Mouse (Mus musculus) activated CD4-positive, CD25-positive, alpha-beta regulatory T cell, adult 4 months (primary cell): ENCODE results near the gene Kpna7. TPM values are rescaled to one million over a fixed set of nuclear protein-coding genes. Genes with fewer than 3 reads are reported as not detected.
"Not testable (repeated sequence)": the region's sequence is repeated elsewhere in the genome, so short reads cannot be mapped to it uniquely, and the experiment has no call there.

Experiments used
- ATAC-seq: one replicate; pipeline ENCODE4 v1.8.0; 2017
- polyA plus RNA-seq, 2 experiments: library from polyadenylated mRNA; unstranded; fragments of 100-300 nt; shearing (Covaris generic); gene quantifications; one replicate each; pipeline ENCODE4 v1.2.1; 2017

Kpna7 gene
- polyA plus RNA-seq, 2 experiments from 2014 or later: not detected

DNA sequence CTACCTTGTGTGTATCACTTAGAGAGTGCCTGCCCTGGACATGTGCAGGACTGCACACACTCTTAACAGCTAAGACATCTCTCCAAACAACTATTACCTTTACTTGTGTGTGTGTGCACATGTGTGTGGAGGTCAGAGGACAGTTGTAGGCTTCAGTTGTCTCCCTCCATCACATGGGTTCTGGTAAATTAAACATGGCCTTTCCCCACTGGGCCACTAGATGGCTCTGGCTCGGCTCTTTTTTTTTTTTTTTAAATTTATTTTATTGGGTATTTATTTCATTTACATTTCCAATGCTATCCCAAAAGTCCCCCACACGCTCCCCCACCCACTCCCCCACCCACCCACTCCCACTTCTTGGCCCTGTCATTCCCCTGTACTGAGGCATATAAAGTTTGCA lies 67.1 kb downstream of the Kpna7 start:
- not testable (repeated sequence) for ATAC-seq

DNA sequence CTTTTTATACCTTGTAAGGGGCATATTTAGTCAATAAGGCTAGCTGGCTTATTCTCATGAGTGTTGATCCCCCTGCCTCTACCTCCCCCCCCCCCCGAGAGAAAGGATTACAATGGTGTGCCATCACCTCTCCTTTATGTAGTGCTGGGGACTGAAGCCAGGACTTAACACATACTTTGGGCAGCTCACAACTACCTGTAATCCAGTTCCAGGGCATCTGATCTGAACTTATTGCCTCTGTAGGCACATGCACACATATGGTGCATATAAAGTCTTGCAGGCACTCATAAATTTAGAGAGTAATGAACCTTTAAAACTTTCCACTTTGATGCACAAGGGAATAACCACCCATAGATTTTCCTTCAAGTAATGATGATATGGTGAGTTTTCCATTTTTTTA lies 69.6 kb downstream of the Kpna7 start:
- ATAC-seq: no peak

DNA sequence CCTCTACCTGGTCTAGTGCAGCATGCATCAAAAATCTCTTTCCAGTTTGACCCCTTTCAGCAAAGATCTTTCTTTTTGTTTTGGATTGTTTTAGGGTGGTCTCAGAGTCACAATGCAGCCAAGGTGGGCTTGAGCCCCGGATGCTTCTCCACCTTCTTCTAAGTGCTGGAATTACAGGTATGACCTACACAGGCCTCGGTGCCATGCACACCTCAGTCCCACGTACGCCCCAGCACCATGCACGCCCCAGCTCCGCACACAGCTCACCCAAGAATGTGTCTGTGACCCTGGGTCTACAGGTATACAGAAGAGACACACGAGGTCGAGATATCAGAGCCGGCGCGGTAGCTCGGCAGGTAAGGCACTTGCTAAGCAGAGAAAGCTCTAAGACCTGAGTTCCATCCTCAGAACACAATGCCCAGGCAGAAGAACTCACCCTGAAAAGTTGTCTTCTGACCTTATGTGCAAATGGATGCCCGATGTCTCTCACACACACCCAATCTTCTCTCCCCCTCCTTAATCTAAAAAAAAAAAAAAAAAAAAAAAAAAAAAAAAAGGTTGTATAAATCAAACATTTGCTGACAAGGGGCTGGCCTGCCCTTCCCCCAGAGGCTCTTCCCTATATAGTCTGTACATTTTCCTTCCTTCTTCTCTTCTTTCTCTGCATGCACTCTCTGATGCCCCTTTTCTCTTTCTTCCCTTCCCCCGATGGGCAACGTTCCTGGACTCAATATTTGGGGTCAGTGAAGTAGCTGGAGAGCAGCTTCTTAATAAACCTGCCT lies 74.8 kb downstream of the Kpna7 start:
- ATAC-seq: no peak

DNA sequence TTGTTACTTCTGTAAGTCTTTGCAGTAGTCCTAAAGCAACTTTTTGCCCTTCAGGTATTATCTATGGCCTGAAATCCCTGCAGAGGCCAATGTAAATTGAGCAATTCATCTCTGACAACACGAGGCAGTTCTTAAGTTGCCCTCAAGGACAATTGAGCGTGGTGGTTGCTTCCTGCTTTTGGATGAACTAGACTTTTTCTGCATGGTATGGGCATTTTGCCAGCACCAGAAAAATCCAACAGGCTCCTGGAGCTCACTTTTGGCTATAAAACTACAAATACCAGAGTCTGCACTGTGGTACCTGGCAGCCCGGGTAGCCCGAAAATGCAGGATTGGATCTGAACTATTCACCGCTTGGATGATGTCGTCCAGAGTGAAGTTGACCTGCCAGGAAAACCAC lies 78.2 kb downstream of the Kpna7 start:
- ATAC-seq: no peak

DNA sequence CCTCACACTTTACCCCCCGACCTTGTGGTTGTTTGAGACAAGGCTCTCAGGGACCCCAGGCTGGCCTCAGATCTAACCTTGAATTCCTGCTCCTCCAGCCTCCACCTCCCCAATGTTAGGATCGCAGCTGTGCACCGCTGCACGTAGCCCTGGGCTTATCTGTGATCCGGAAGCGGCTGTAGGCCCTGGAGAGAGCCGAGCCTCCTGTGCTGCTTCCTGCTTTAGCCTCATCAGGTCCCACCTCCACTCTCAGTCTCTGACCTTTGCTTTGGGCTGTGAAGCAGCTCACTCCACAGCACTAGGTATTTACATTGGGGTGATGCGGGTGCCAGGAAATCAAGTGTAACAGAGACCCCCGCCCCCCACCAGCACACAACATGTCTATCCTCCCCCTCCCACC lies 79.3 kb downstream of the Kpna7 start:
- ATAC-seq: no peak

DNA sequence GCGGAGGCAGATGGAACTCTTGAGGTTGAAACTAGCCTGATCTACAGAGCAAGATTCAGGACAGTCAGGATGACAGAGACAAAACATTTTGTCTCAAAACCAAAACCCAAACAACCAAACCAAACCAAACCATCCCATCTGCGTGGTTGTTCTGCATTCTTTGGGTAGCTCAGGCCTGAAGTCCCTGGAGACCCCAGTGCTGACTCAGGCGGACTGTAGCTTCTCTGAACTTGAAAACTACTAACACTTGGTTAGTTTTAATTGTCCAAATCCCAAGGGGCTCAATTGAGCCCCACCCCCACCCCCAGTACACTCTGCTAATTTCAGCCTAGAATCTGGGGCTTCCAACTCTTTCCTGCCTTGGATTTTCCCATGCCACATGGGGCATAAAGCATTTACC lies 80.5 kb downstream of the Kpna7 start:
- no peak for ATAC-seq

DNA sequence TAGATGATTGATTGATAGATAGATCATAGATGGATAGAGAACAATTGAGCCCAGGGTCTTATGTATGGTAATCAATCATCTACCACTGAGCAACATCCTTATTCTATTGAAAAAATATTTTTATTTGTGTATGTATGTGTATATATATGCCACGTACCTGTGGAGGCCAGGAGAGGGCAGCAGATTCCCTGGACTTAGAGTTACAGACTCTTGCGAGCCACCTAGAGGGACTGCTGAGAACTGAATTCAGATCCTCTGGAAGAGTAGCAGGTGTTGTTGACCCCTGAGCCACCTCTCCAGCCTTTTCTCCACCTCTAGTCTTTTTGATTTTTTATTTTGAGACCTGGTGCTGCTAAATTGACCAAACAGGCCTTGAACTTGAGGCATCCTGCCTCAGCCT lies 85.3 kb downstream of the Kpna7 start:
- no peak for ATAC-seq

DNA sequence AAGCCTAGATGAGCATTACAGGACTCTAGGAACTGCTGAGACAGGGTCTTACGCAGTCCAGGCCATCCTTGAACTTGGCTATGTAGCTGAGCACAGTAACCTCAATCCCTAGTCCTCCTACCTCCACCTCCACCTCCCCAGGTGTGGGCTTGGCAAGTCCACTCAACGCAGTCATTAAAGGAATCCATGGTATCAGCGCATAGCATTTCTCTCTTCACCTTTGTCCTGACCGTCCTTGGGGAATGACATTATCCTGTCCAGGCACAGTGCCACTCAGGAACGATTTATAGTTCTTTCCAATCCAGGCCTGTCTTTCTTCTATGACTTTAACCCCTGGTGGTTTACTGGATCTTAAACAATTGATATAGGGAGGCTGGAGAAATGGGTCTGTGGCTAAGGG lies 93.3 kb downstream of the Kpna7 start:
- ATAC-seq: no peak

DNA sequence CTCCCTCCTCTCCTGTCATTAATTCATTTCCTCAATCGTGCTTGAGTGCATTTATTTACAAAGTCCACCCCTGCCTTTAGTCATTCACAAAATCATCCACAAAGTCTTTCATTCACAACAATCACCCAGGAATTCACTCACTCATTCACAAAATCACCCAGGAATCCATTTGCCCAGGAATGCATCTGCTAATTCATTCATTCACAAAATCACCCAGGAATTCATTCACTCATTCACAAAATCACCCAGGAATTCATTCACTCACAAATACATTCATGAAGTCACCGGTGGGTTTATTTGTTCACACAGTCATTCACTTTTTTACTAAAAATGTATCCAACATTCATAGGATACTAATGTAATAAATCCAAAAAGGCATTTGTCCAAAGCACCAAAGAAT lies 93.8 kb downstream of the Kpna7 start:
- no peak for ATAC-seq

DNA sequence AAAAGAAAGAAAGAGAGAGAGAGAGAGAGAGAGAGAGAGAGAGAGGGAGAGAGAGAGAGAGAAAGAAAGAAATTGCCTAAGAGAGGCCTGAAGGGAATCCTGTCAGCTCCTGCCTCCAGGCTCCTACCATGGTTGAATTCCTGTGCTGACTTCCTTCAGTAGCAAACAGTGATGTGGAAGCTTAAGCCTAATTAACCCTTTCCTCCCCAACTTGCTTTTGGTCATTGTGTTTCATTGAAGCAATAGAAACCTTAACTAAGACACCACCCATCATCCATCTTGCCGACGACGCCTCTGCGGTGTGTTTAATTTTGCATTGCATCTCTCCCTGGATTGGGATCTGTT lies 94.8 kb downstream of the Kpna7 start:
- no peak for ATAC-seq

DNA sequence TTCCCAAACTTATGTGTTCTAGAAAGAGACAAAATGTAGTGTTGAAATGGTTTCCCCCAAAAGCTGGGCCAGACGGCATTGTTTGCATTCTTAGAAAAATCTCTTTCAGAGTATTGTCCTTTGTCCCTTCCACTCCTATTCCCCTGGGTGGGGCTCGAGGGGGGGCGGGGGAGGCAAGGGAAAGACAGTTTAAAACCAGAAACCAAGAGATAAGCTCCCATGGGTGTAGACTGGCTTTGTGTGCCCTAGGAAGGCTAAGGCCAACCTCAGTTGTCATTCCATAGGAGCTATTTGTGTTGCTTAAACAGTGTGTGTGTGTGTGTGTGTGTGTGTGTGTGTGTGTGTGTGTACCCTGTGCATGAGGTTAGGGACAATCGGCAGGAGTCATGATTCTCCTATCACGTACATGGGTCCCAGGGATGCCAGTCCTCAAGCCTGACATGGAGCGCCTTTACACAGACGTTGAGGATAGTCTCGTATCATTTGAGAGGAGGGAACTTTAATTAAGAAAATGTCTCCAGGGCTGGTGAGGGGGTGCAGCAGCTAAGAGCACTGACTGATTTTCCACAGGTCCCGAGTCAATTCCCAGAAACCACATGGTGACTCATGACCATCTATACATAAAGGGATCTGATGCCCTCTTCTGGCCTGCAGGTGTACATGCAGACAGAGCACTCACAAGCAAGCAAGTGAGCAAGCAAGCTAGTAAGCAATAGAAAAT lies 95.3 kb downstream of the Kpna7 start:
- no peak for ATAC-seq

DNA sequence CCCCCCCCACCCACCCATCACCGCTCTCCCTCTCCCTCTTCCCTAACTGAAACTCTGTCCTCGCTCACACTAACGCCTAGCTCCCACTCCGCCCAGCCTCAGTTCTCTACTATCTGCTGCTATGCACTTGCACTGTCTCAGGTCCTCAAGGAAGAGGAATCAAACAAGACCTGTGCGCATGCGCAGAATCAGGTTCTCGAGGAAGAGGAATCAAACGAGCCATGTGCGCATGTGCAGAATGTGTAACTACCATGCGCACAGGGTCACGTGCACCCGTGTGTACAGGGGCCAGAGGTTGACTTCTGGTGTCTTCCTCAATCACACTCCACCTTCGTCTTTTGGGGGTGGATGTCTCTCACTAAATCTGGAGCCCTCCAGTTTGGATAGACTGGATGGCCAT lies 96.3 kb downstream of the Kpna7 start:
- ATAC-seq: no peak

DNA sequence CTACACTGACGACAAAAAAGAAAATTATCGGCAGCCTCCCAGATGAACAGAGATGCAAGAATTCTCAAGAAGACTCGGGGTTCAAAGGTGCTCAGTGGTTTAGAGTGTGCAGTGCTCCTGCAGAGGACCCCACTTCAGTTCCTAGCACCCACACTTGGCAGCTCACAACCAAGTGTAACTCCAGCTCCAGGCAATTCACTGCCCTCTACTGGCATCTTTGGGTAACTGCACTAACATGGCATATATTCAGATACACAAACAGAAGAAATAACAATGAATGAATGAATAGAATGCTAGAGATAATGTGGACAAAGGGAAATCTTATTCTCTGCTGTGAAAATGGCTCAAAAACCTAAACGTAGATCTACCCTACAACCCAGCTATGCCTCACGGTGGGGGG lies 99.0 kb downstream of the Kpna7 start:
- ATAC-seq: no peak

DNA sequence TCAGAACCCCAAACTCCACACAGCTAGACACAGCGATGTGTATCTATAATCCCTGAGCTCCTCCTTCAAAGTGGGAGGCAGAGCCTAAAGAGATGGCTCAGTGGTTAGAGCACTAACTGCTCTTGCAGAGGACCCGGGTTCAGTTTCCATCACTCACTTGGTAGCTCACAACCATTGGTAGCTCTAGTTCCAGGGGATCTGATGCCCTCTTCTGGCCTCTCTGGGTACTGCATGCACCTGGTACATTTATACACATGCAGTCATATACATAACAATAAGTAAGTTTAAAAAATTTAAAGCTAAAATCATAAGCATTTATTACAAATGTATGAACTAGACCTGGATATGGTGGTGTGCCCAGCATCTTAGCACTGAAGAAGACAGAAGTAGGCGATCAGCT lies 100.6 kb downstream of the Kpna7 start:
- no peak for ATAC-seq

DNA sequence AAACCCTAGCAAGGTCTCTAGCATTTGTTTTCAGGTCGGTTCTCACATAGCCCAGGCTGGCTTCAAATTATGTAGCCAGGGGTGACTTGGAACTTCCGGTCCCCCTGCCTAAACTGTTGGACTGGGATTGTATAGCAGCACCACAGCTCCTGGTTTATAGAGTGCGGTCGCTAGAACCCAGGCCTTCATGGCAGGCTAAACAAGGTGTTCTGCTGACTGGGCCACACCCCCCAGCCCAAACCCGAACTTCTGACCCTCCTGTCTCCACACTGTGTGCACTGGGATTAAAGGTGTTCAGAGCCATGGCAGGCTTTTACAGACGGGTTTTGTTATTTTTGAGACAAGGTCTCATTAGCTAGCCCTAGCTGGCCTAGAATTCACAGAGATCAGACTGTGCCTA lies 104.7 kb downstream of the Kpna7 start:
- no peak for ATAC-seq

DNA sequence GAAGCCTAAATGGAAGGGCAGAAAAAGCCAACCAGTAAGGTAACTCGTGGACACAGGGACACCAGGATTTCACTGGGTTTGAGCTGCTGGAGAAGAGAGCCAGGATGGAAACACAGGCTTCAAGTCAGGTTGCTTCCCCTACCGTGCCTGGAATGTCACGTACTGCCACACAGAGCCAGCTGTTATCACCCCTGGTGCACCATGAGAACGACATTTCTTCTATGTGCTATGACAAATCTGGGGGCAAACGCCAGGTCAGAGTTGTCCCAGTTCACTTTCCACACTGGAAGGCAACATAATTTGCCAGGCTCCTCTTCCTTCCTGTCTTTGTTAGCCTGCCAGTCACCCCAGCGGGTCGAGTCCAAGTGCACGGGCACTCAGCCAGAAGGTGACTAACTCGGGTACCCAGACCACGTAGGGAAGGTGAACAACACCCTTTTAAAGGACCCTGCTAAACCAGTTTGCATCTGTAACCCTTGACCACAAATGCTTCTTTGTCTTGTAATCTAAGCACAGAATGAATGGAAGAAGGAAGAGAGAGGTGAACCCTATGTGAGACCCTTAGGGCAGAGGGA lies 105.2 kb downstream of the Kpna7 start:
- ATAC-seq: no peak

DNA sequence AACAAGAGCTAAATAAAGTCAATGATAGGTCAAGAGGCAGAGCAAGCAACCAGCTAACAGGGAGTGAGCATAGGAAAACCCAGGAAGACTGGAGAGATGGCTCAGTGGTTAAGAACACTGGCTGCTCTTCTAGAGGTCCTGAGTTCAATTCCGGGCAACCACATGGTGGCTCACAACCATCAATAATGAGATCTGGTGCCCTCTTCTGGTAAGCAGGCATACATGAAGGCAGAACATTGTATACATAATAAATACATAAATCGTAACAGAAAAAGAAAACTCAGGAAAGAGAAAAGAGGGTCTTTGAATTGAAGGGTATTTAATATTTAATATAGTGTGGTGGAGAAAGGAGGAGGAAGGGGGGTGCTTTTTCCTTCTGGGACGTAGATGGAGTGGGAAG lies 112.6 kb downstream of the Kpna7 start:
- no peak for ATAC-seq

DNA sequence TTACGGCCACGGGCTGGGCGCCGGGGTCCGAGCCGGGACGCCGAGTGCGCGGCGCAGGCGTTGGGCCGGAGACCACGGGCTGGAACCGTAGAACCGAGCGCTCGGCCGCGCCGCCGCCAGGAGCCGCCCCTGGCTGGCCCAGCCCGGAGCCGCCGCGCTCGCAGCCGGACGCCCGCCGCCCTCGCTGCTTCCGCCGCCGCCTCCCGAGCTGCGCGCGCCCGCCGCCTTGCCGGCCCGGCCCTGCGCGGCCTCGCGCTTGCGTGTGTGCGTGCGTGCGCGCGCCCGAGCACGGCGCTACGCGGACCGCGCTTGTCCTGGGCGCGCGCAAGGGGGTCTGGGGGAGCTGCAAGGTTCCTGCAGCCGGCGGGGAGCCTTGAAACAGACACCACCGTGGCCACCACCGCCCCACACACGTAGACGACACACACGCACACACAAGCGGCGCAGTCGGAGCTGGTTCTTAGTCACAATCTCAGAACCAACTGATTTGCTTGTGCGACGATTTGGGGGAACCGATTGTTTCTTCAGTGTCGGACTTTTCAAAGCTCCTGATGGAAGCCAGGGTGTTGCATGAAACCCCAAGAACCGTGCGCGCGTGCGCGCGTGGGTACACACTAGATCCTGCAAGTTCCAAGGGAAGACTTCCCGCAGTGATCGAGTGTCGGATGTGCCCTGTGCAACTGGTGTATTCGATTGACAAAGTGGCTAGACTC lies 118.0 kb downstream of the Kpna7 start, which contains the start of gene Smurf1:
Gene Smurf1, minus strand, starts transcription at position 209 of the 713 bp plus-strand sequence.
- ATAC-seq: peak; percentile 37

DNA sequence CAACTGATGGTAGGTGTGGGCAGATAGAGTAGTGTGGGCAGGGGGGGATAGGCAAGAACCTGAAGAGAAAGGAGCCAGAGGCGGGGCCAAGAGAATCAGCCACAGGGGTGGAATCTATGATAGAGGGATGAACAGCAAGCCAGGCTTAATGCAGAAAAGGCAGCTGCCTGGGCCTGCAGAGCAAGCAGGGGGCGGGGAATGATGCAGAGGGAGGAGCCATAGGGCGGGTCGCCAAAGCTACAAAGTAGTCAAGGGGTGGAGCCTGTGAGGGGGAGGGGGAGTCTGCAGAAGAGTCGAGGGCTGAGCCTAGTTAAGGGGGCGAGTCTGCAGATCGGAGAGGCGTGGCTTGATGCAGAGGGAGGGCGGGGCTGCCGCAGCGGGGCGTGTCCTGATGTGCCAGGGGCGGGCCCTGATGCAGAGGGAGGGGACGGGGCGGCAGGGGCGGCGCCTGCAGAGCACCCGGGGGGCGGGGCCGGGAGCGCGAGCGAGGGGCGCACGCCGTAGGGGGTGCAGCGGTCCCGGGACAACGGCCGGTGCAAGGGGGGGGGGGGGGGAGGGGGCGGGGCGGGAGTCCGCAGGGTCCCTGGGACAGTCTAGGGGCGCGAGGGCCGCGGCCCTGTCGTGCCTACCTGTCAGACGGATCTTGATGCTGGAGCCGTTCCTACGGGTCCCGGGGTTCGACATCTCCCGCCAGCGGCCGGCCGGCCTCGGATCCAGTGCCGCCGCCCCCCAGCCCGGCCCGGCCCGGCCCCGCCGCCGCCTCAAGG lies 118.8 kb downstream of the Kpna7 start:
- peak; percentile 63 for ATAC-seq

DNA sequence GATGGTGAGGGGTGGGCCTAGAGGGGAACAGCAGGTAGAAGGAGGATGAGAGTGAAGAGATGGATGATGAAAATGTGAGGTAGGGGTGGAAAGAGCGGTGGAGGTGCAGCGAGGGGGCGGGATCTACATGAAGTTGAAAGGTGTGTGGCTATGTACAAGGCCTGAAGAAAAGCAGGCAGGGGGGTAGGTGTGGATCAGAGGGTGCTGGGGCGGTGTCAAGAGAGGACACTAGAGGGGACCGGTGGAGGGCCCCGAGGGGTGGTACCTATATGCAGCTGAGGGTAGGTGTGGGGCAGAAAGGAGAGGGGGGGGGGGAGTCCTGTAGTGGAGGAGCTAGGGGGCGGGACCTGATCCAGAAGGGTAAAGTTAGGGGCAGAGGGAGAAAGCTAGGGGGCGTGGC lies 119.4 kb downstream of the Kpna7 start:
- no peak for ATAC-seq

DNA sequence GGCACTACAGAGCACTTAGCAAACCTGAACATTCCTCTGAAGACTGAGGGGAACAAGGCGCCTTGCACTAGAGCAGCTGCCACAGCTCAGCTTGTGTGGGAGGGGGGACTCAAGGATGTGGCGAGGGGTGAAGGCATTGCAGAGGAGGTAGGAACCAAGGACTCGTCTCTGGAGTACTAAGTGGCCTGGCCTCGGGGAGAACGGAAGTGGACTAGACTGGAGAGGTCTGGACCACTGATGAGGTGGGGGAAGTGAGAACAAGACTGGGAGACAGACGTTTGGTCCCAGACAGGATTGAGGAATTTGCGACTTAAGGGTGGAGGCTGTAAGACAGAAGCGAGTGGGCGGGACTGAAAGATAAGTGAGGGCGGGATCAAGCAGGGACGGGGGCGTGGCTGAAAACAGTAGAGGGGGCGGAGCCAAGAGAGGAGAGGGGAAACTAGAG lies 120.0 kb downstream of the Kpna7 start:
- ATAC-seq: peak; percentile 42

DNA sequence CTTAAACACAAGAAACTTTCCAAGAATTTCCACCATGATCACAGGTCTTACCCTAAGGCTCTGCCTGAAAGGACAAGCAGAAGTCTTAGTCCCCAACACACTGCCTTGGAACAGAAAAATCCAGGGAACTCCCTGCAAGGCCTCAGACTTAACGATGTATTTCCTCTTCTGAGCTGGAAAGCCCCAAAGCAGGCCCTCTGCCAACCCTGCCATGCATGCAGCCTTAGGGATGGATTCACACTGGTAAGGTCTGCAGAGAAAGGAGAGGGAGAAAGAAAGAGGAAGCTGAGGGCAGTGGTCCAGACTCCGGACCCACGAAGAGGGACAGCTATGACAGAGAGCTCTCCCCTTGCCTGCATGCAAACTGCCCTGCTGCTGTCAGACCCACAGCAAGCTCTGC lies 120.4 kb downstream of the Kpna7 start:
- ATAC-seq: no peak

DNA sequence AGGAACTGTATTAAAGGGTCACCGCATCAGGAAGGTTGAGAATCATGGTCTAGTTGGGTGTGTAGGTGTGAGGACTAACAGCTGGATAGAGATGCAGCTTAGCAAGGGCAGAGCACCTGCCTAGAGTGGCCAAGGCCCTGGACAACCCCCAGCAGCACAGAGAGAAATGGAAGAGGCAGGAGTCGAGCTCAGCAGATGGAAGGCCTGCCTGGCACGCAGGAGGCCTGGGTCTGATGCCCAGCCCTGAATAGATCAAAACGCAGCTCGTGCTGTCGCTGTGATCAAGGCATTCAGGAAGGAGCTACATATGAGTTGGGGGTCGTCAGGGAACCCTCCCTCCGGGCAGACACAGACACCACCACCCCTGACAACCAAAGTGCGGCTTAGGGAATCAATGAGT lies 125.6 kb downstream of the Kpna7 start:
- ATAC-seq: no peak
